Mouse (Mus musculus) limb, embryonic 10.5 days (tissue): ENCODE results near the gene Catip. TPM values are rescaled to one million over a fixed set of nuclear protein-coding genes. Genes with fewer than 3 reads are reported as not detected.
"Not testable (repeated sequence)": the region's sequence is repeated elsewhere in the genome, so short reads cannot be mapped to it uniquely, and the experiment has no call there.

Source experiments
- DNase-seq: peaks from one replicate; pipeline ENCODE4 v3.0.0-alpha.2; 2017; ENCODE audit warnings: low spot score
- H3K27ac ChIP-seq: fragments of 300-500 bp; sonication (generic); 2 replicates; pipeline ENCODE4 v1.5.1; 2016; ENCODE audit warnings: mild to moderate bottlenecking
- H3K27me3 ChIP-seq: fragments of 300-500 bp; sonication (generic); 2 replicates; pipeline ENCODE4 v1.6.1; 2016; ENCODE audit warnings: low read depth, mild to moderate bottlenecking; ENCODE audit not compliant: poor library complexity, severe bottlenecking
- H3K36me3 ChIP-seq: fragments of 300-500 bp; sonication (generic); 2 replicates; pipeline ENCODE4 v1.6.1; 2016; ENCODE audit warnings: mild to moderate bottlenecking, moderate library complexity
- H3K4me1 ChIP-seq: fragments of 300-500 bp; sonication (generic); 2 replicates; pipeline ENCODE4 v1.6.1; 2016
- H3K4me3 ChIP-seq: fragments of 300-500 bp; sonication (generic); 2 replicates; pipeline ENCODE4 v1.5.1; 2016; ENCODE audit warnings: mild to moderate bottlenecking, moderate library complexity
- H3K9me3 ChIP-seq: fragments of 300-500 bp; sonication (generic); replicated peaks from 2 replicates; pipeline ENCODE4 v1.6.1; 2016; ENCODE audit warnings: mild to moderate bottlenecking
- WGBS: fragments of 180-500 bp; shearing (Covaris S2); methylation state at CpG from one replicate; pipeline ENCODE4 v1.1.7; 2016; 5-methylcytosine and 5-hydroxymethylcytosine counted together
- polyA plus RNA-seq: library from polyadenylated mRNA; unstranded; fragments of >200 nt; fragmentation: Nextera tagmentation; extraction: Ambion mirVana; gene quantifications from 2 replicates; pipeline ENCODE4 v1.2.1, GENCODE M21; 2016

Catip gene
- polyA plus RNA-seq, 1 experiment from 2014 or later: 0.38 TPM

DNA sequence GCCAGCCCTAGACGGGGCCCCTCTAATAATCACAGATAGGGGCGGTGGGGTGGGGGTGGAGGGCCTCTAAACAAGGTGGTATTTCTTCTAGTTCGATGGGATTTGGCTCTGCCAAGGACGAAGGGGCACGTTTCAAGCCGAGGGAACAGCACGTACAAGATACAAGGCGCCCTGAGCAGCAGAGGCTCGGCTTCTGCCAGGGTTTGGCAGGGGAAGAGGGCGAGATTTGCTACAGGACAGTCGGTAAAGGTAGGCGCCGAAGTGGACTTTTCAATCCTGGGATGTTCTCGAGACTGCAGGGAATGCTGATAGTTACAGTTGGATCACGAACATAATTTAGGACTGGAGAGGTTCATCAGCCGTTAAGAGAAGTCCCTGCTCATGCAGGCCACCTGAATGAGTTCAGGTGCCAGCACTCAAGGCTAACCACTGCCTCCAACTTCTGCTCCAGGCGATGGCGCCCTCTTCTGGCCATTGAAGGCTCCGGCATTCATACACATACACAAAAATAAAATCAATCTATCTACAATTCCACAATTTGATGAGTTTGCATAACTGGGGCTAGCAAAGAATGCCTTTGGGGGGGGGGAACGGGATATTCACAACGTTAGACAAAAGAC lies 28.5 kb downstream of the Catip start:
- Histone ChIP-seq H3K27me3 (no peaks in the 10 kb centered on the region), H3K9me3 (no peaks in the 10 kb centered on the region), H3K4me1 (peaks cover 56% of the 10 kb centered on the region), H3K36me3 (peaks cover 25% of the 10 kb centered on the region), H3K4me3 (peak overlapping the region; percentile 96), H3K27ac (peak overlapping the region; percentile 99)
- peak; percentile 77 for DNase-seq
- 7% methylated on average over 21 of the region's 21 CpGs for WGBS

DNA sequence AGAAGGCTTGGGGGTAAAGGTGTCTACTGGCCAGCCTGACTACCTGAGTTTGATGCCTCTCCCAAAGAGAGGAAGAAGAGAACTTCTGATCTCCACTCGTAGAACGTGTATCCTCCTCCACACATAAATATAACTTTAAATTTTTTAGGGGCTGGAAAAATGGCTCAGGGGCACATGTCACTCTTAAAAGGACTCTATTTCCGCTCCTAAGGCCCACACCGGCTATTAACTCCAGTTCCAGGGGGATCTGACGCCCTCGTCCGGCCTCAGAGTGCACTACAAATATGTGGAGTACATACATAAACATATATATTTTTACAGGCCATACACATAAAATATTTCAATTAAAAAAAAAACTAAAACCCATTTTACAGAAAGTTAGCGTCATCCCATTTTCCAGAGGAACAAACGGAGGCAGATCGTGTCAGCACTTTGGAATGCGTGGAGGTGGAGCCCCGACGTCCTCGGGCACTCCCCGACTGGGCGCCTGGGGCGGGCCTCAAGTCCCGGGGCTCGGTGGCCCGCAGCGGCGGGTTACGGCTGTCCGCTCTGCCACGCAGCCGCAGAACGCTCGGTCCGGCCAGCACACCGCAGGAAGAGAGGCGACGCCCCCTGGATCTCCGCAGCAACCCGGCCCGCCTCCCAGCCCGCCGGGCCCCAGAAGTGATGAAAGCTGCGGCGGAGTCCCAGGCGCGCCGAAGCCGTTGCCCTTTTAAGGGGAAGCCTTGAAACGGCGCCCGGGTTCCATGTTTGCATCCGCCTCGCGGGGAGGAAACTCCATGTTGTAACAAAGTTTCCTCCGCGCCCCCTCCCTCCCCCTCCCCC lies 29.2 kb downstream of the Catip start, which contains the start of gene Ctdsp1:
Ctdsp1 (plus strand) TSS at position 586 of the 825 bp plus-strand sequence.
- H3K36me3 ChIP-seq: peaks cover 30% of the 10 kb centered on the region
- peak within 1 kb of the TSS; percentile 96 for H3K4me3 ChIP-seq
- 3% methylated on average over 48 of the region's 51 CpGs for WGBS
- no peaks in the 10 kb centered on the region for H3K9me3 ChIP-seq
- no peaks in the 10 kb centered on the region for H3K27me3 ChIP-seq
- H3K27ac ChIP-seq: peak within 1 kb of the TSS; percentile 99
- peak; percentile 99 for DNase-seq
- peaks cover 56% of the 10 kb centered on the region for H3K4me1 ChIP-seq

DNA sequence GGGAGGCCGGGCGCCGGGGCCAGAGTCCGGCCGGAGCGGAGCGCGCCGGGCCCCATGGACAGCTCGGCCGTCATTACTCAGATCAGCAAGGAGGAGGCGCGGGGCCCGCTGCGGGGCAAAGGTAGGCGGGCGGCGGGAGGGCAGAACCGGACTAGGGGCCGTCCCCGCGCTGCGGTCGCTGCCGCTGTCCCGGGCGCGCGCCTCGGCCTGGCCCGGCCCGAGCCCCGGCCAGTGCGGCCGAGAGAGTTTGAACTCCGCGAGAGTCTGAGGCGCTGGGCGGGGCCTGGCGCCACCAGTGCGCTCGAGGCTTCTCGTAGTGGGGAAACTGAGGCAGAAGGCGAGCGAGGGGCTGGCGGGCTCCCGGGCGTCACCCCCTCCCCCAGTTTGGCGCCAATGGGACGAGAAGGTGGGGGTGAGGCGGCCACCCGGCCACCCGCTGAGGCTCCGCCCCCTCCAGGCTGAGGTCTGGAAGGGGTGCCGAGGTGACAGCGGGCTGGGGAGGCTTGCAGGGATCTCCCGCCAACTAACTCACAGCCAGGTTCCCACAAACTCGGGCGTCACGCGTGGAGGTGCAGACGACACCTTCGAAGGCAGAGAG lies 30.0 kb downstream of the Catip start:
- no peaks in the 10 kb centered on the region for H3K27me3 ChIP-seq
- H3K27ac ChIP-seq: peak overlapping the region; percentile 99
- H3K36me3 ChIP-seq: peaks cover 30% of the 10 kb centered on the region
- H3K9me3 ChIP-seq: no peaks in the 10 kb centered on the region
- H3K4me3 ChIP-seq: peak overlapping the region; percentile 96
- DNase-seq: peak; percentile 77
- under 1% methylated on average over 54 of the region's 63 CpGs for WGBS
- H3K4me1 ChIP-seq: peaks cover 57% of the 10 kb centered on the region

DNA sequence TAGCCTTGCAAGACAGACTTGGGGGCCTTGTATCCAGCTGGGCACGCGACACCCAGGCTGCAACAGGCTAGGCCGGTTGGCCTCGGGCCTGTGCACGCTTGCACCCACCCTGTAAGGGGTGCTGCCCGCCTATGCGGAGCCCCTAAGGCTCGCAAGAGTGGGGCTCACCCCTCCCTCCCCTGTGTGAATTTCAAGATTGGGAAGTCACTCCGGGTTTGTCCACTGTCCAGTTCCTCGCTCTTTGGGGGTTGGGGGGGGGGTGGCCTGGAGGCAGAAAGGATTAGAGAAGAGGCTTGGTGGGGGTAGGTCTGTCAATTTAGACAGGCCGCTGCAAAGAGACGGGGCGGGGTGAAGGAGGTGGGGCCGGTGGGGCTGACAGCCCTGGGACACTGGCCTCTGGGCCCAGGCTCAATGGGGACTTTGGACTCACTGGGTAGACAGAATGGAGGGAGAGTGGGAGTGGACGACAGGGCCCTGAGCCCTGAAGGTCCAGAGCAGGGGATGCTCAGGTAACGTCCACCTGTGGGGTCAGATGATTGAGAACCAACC lies 30.6 kb downstream of the Catip start:
- no peak for DNase-seq
- Histone ChIP-seq H3K4me3 (peak overlapping the region; percentile 96), H3K36me3 (peaks cover 30% of the 10 kb centered on the region), H3K9me3 (no peaks in the 10 kb centered on the region), H3K27me3 (no peaks in the 10 kb centered on the region), H3K4me1 (peaks cover 56% of the 10 kb centered on the region), H3K27ac (peak overlapping the region; percentile 99)
- WGBS: 4% methylated on average over 16 of the region's 16 CpGs

DNA sequence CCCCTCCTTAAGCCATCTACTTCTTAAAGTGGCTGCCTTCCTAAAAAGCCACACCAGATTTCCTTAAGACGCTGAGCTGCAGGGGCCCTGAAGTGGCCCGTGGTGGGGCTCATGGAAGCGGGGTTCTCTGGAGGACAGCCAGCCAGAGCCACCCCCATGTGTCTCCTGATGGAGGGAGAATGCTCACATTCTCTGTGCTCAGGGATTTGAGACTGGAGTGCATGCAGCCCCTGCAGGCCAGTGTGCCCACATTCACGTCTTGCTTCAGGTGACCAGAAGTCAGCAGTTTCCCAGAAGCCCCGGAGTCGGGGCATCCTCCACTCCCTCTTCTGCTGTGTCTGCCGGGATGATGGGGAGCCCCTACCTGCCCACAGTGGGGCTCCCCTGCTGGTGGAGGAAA lies 31.1 kb downstream of the Catip start:
- peaks cover 58% of the 10 kb centered on the region for H3K4me1 ChIP-seq

DNA sequence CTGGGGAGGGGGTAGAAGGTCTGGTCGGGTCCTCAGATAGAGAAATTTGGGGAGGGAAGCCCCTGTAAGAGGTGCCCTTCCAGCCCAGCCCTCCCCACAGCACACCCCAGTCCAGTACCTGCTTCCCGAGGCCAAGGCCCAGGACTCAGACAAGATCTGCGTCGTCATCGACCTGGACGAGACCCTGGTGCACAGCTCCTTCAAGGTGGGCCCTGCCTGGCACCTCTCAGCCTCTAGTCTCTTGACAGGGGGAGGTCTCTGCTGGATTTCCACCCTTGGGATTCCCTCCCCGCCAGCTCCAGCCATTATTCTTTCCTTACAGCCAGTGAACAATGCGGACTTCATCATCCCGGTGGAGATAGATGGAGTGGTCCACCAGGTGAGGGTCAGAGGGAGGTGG lies 31.8 kb downstream of the Catip start:
- Histone ChIP-seq H3K9me3 (no peaks in the 10 kb centered on the region), H3K27me3 (no peaks in the 10 kb centered on the region), H3K36me3 (peaks cover 30% of the 10 kb centered on the region), H3K4me3 (peak overlapping the region; percentile 96; the same call in 1 of the 2 replicates), H3K4me1 (peaks cover 59% of the 10 kb centered on the region), H3K27ac (0 out of 2 replicates have a peak overlapping the region, but pooled peaks have one; percentile 37)
- 92% methylated on average over 9 of the region's 9 CpGs for WGBS
- no peak for DNase-seq

More for the DNA sequence above, 31.1 kb downstream of the Catip start:
- H3K9me3 ChIP-seq: no peaks in the 10 kb centered on the region
- H3K27me3 ChIP-seq: no peaks in the 10 kb centered on the region
- H3K4me3 ChIP-seq: peak overlapping the region; percentile 96
- 62% methylated on average over 7 of the region's 7 CpGs for WGBS
- peaks cover 30% of the 10 kb centered on the region for H3K36me3 ChIP-seq
- peak overlapping the region; percentile 99 for H3K27ac ChIP-seq
- DNase-seq: peak; percentile 33

DNA sequence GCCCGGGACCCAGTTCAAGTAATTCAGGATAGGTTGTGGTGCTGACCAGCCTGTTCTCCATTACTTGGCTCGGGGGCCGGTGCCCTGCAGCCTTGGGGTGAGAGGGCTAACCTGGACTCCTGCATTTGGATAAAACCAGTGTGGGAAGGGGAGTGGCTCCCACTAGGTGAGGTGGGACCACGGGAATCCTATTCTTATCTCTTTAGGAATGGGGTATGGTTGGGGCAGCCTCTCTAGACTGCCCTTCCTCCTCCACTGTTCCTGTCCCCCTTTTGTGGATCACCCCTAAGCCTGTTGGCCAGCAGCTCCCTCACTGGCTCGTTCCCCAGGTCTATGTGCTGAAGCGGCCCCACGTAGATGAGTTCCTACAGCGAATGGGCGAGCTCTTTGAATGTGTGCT lies 32.4 kb downstream of the Catip start:
- H3K4me1 ChIP-seq: peaks cover 57% of the 10 kb centered on the region
- no peaks in the 10 kb centered on the region for H3K9me3 ChIP-seq
- no peaks in the 10 kb centered on the region for H3K27me3 ChIP-seq
- no peak overlapping the region for H3K4me3 ChIP-seq
- peak overlapping the region; percentile 37; the same call in 1 of the 2 replicates for H3K27ac ChIP-seq
- DNase-seq: no peak
- H3K36me3 ChIP-seq: peaks cover 30% of the 10 kb centered on the region
- WGBS: 92% methylated on average over 9 of the region's 9 CpGs

DNA sequence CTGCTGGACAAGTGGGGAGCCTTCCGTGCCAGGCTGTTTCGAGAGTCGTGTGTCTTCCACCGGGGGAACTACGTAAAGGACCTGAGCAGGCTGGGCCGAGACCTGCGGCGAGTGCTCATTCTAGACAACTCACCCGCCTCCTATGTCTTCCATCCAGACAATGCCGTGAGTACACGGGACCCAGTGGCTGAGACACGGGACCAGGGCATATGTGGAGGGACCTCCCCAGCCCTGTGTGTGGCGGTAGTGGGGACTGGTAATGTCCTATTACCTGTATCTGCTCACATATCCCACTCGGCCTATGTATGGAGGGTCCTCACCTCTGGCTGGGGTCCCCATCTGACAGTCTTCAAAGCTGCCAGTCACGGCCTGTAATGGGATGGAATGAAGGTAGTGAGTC lies 33.0 kb downstream of the Catip start:
- Histone ChIP-seq H3K27ac (no peak overlapping the region), H3K36me3 (peaks cover 30% of the 10 kb centered on the region), H3K27me3 (no peaks in the 10 kb centered on the region), H3K9me3 (no peaks in the 10 kb centered on the region), H3K4me3 (no peak overlapping the region), H3K4me1 (peaks cover 52% of the 10 kb centered on the region)
- WGBS: 95% methylated on average over 15 of the region's 15 CpGs
- DNase-seq: peak; percentile 28

DNA sequence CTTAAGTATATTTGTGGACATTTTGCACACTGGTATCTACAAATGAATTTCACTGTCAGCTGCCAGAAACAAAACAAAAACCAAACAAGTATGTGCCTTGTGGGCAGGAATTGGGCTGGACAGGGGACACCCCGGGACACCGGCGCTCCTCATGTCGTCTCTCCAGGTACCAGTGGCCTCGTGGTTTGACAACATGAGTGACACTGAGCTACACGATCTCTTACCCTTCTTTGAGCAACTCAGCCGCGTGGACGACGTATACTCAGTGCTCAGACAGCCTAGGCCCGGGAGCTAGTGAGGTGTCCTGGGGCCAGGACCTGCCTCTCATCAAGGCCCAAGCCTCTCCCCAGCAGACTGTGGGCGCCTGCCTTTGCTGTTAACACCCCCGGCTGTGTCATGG lies 33.4 kb downstream of the Catip start:
- peaks cover 47% of the 10 kb centered on the region for H3K4me1 ChIP-seq
- DNase-seq: peak; percentile 29
- no peaks in the 10 kb centered on the region for H3K27me3 ChIP-seq
- H3K36me3 ChIP-seq: peaks cover 30% of the 10 kb centered on the region
- no peak overlapping the region for H3K4me3 ChIP-seq
- 91% methylated on average over 13 of the region's 13 CpGs for WGBS
- H3K9me3 ChIP-seq: no peaks in the 10 kb centered on the region
- no peak overlapping the region for H3K27ac ChIP-seq

DNA sequence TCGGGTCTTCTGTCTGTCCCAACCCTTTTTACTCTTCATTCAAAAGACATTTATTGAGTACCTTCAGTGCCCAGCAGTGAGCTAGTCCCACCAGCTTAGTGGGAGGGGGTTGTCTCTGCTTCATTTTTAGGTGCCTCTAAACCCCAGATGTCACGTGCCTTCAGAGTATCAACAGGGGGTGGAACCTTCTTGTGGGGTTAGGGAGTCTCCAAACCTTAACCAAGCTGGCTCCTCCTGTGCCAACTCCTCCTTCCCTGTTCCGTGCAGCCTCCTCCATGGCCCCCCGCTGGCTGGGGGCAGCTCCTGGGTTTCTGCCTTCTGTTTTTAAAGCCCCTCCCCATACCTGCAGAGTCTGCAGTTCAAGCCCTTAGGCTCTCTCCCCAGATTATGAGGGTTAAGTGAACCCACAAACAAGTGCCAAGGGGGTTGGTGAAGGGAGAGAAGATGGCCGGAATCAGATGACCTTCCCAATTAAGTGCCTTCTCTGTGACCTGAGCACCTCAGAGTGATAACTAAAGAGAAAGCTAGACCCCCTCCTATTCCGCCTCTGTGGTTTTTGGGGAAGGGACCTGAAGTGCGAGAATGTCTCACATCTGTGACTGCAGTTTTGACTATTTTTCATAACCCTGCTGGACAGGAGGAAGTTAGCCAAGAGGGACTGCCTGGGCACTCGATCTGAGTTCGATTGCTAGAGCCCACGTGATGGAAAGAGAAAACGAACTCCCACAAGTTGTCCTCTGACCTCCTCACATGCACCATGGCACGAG lies 34.7 kb downstream of the Catip start:
- H3K4me1 ChIP-seq: peaks cover 40% of the 10 kb centered on the region
- H3K27ac ChIP-seq: peak overlapping the region; percentile 91
- DNase-seq, H3K27me3 ChIP-seq, H3K9me3 ChIP-seq: not testable (repeated sequence)
- peak overlapping the region; percentile 56 for H3K4me3 ChIP-seq
- peaks cover 30% of the 10 kb centered on the region for H3K36me3 ChIP-seq
- WGBS: 8% methylated on average over 12 of the region's 12 CpGs

DNA sequence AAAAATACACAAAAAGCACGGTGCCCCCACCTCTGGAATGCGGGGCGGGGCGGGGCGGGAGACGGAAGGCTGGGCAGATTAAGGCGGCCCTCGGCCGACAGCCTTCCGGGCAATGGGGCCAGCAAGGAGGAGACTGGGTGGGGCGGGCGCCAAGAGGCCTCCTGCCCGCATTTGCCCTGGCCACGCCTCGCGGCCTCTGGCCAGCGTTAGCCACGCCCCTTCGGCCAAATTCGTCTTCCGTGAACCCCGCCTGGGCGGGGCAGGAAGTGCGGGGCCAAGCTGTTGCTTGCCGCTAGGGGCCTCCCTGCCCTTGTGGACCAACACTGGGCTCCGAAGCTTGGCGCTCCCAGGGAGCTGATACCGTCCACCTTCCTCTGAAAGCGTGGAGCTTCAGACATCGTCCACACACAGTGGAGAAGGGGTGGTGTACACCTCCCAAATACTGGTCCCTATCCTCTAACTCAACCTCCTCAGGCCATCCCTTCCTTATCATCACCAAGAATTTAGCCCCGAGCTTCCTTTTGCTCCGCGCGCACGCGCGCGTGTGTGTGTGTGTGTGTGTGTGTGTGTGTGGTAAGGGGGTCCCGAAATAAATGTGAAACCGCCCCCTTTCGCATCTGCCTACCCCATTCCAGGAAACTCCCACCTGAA lies 35.5 kb downstream of the Catip start:
- peak overlapping the region; percentile 91 for H3K27ac ChIP-seq
- H3K9me3 ChIP-seq: no peaks in the 10 kb centered on the region
- peaks cover 37% of the 10 kb centered on the region for H3K4me1 ChIP-seq
- peak; percentile 98 for DNase-seq
- peaks cover 30% of the 10 kb centered on the region for H3K36me3 ChIP-seq
- under 1% methylated on average over 41 of the region's 41 CpGs for WGBS
- peak overlapping the region; percentile 56 for H3K4me3 ChIP-seq
- H3K27me3 ChIP-seq: no peaks in the 10 kb centered on the region
